Mouse (Mus musculus): Measurements from ENCODE around the gene Msh5. TPM values are rescaled to one million over a fixed set of nuclear protein-coding genes. Genes with fewer than 3 reads are reported as not detected.

The Msh5 gene
- polyA plus RNA-seq, 1 experiment from 2014 or later = 0.59 TPM

Other genes starting within 250 kb of the Msh5 start
- gene Cyp21a1, start 242.2 kb downstream of the Msh5 start, polyA plus RNA-seq (2021; fragmentation: Nextera tagmentation) = not detected in 2 replicates
- 55.5 and 61.6 TPM in 2 replicates for gene Stk19, start 209.8 kb downstream of the Msh5 start, polyA plus RNA-seq (2021; fragmentation: Nextera tagmentation)
- gene Dxo, start 209.7 kb downstream of the Msh5 start, polyA plus RNA-seq (2021; fragmentation: Nextera tagmentation) = 26.3 and 27.8 TPM in 2 replicates
- gene Skiv2l, start 196.5 kb downstream of the Msh5 start, polyA plus RNA-seq (2021; fragmentation: Nextera tagmentation) = 23.6 and 26.5 TPM in 2 replicates
- gene Nelfe, start 196.4 kb downstream of the Msh5 start, polyA plus RNA-seq (2021; fragmentation: Nextera tagmentation) = 36.8 and 43.3 TPM in 2 replicates
- gene Cfb, start 184.2 kb downstream of the Msh5 start, polyA plus RNA-seq (2021; fragmentation: Nextera tagmentation) = 0.49 and 0.80 TPM in 2 replicates
- gene Zbtb12, start 167.3 kb downstream of the Msh5 start, polyA plus RNA-seq (2021; fragmentation: Nextera tagmentation) = 0.23 and 0.26 TPM in 2 replicates
- gene Gm20547, start 164.7 kb downstream of the Msh5 start, polyA plus RNA-seq (2021; fragmentation: Nextera tagmentation) = not detected in 2 replicates
- 1.3 and 2.0 TPM in 2 replicates for gene C2, start 148.5 kb downstream of the Msh5 start, polyA plus RNA-seq (2021; fragmentation: Nextera tagmentation)
- gene Ehmt2, start 148.3 kb downstream of the Msh5 start, polyA plus RNA-seq (2021; fragmentation: Nextera tagmentation) = 21.5 and 22.0 TPM in 2 replicates
- 0.29 and 0.30 TPM in 2 replicates for gene Slc44a4, start 132.3 kb downstream of the Msh5 start, polyA plus RNA-seq (2021; fragmentation: Nextera tagmentation)
- 24.8 and 26.2 TPM in 2 replicates for gene Neu1, start 115.5 kb downstream of the Msh5 start, polyA plus RNA-seq (2021; fragmentation: Nextera tagmentation)
- gene Hspa1b, start 87.5 kb downstream of the Msh5 start, polyA plus RNA-seq (2021; fragmentation: Nextera tagmentation) = 0.90 and 1.3 TPM in 2 replicates
- not detected in 2 replicates for gene Gm20481, start 76.8 kb downstream of the Msh5 start, polyA plus RNA-seq (2021; fragmentation: Nextera tagmentation)
- 7.2 and 7.7 TPM in 2 replicates for gene Hspa1a, start 74.6 kb downstream of the Msh5 start, polyA plus RNA-seq (2021; fragmentation: Nextera tagmentation)
- gene Hspa1l, start 74.0 kb downstream of the Msh5 start, polyA plus RNA-seq (2021; fragmentation: Nextera tagmentation) = 0.60 and 0.84 TPM in 2 replicates
- gene Lsm2, start 64.9 kb downstream of the Msh5 start, polyA plus RNA-seq (2021; fragmentation: Nextera tagmentation) = 35.2 and 42.4 TPM in 2 replicates
- 20.0 and 21.5 TPM in 2 replicates for gene Vars, start 45.8 kb downstream of the Msh5 start, polyA plus RNA-seq (2021; fragmentation: Nextera tagmentation)
- 0.20 TPM in 1 of 2 replicates, not detected in the other for gene Vwa7, start 30.2 kb downstream of the Msh5 start, polyA plus RNA-seq (2021; fragmentation: Nextera tagmentation)
- 0.62 and 0.97 TPM in 2 replicates for gene Sapcd1, start 18.7 kb downstream of the Msh5 start, polyA plus RNA-seq (2021; fragmentation: Nextera tagmentation)
- gene Clic1, start 3.2 kb upstream of the Msh5 start, polyA plus RNA-seq (2021; fragmentation: Nextera tagmentation) = 28.2 and 29.7 TPM in 2 replicates
- 18.0 and 23.6 TPM in 2 replicates for gene Ddah2, start 12.3 kb upstream of the Msh5 start, polyA plus RNA-seq (2021; fragmentation: Nextera tagmentation)
- gene Ly6g6c, start 18.6 kb upstream of the Msh5 start, polyA plus RNA-seq (2021; fragmentation: Nextera tagmentation) = not detected in 2 replicates
- gene Mpig6b, start 19.4 kb upstream of the Msh5 start, polyA plus RNA-seq (2021; fragmentation: Nextera tagmentation) = 0.06 TPM in 1 of 2 replicates, not detected in the other
- gene Ly6g6e, start 30.2 kb upstream of the Msh5 start, polyA plus RNA-seq (2021; fragmentation: Nextera tagmentation) = 4.4 and 4.6 TPM in 2 replicates
- gene Ly6g6d, start 31.3 kb upstream of the Msh5 start, polyA plus RNA-seq (2021; fragmentation: Nextera tagmentation) = 1.2 and 2.3 TPM in 2 replicates
- 1.2 and 2.1 TPM in 2 replicates for gene Ly6g6f, start 38.9 kb upstream of the Msh5 start, polyA plus RNA-seq (2021; fragmentation: Nextera tagmentation)
- gene Abhd16a, start 42.5 kb upstream of the Msh5 start, polyA plus RNA-seq (2021; fragmentation: Nextera tagmentation) = 86.3 and 93.9 TPM in 2 replicates
- gene Ly6g5c, start 61.5 kb upstream of the Msh5 start, polyA plus RNA-seq (2021; fragmentation: Nextera tagmentation) = not detected in 2 replicates
- gene Ly6g5b, start 68.7 kb upstream of the Msh5 start, polyA plus RNA-seq (2021; fragmentation: Nextera tagmentation) = not detected in 2 replicates
- 16.5 and 19.1 TPM in 2 replicates for gene Gpank1, start 74.7 kb upstream of the Msh5 start, polyA plus RNA-seq (2021; fragmentation: Nextera tagmentation)
- 212 and 242 TPM in 2 replicates for gene Csnk2b, start 75.3 kb upstream of the Msh5 start, polyA plus RNA-seq (2021; fragmentation: Nextera tagmentation)
- gene D17H6S53E, start 79.6 kb upstream of the Msh5 start, polyA plus RNA-seq (2021; fragmentation: Nextera tagmentation) = 24.7 and 40.7 TPM in 2 replicates
- gene Apom, start 85.3 kb upstream of the Msh5 start, polyA plus RNA-seq (2021; fragmentation: Nextera tagmentation) = not detected in 2 replicates
- gene Bag6, start 88.4 kb upstream of the Msh5 start, polyA plus RNA-seq (2021; fragmentation: Nextera tagmentation) = 68.3 and 90.8 TPM in 2 replicates
- 25.5 and 33.2 TPM in 2 replicates for gene Prrc2a, start 118.2 kb upstream of the Msh5 start, polyA plus RNA-seq (2021; fragmentation: Nextera tagmentation)
- gene Aif1, start 129.3 kb upstream of the Msh5 start, polyA plus RNA-seq (2021; fragmentation: Nextera tagmentation) = 37.6 and 39.5 TPM in 2 replicates
- gene Lst1, start 141.7 kb upstream of the Msh5 start, polyA plus RNA-seq (2021; fragmentation: Nextera tagmentation) = 28.9 and 30.2 TPM in 2 replicates
- 1.2 and 1.4 TPM in 2 replicates for gene Ltb, start 147.7 kb upstream of the Msh5 start, polyA plus RNA-seq (2021; fragmentation: Nextera tagmentation)
- 0.09 and 0.19 TPM in 2 replicates for gene Tnf, start 155.3 kb upstream of the Msh5 start, polyA plus RNA-seq (2021; fragmentation: Nextera tagmentation)
- gene Lta, start 158.6 kb upstream of the Msh5 start, polyA plus RNA-seq (2021; fragmentation: Nextera tagmentation) = 0.14 and 0.16 TPM in 2 replicates
- gene Gm16181, start 174.1 kb upstream of the Msh5 start, polyA plus RNA-seq (2021; fragmentation: Nextera tagmentation) = not detected in 2 replicates
- 685 and 716 TPM in 2 replicates for gene Atp6v1g2, start 186.9 kb upstream of the Msh5 start, polyA plus RNA-seq (2021; fragmentation: Nextera tagmentation)
- 6.4 and 9.7 TPM in 2 replicates for gene Nfkbil1, start 189.0 kb upstream of the Msh5 start, polyA plus RNA-seq (2021; fragmentation: Nextera tagmentation)
- 193 and 215 TPM in 2 replicates for gene Ddx39b, start 195.0 kb upstream of the Msh5 start, polyA plus RNA-seq (2021; fragmentation: Nextera tagmentation)
- gene H2-D1, start 216.0 kb upstream of the Msh5 start, polyA plus RNA-seq (2021; fragmentation: Nextera tagmentation) = 68.9 and 78.2 TPM in 2 replicates

All from layer of hippocampus, adult 6 months (tissue).